Mouse (Mus musculus) effector memory CD4-positive, alpha-beta T cell, adult 5 months (primary cell): ENCODE data around the gene Serpini2. TPM values are rescaled to one million over a fixed set of nuclear protein-coding genes. Genes with fewer than 3 reads are reported as not detected.

Experiments
- polyA plus RNA-seq: library from polyadenylated mRNA; unstranded; fragments of 100-300 nt; shearing (Covaris generic); gene quantifications from one replicate; pipeline ENCODE4 v1.2.1, GENCODE M21; 2017

Gene Serpini2
- polyA plus RNA-seq, result not detected

GRCm38 (mm10) chr3:75269978-75270377, at the start of gene Serpini2:
TSS of gene Serpini2 (minus strand) at chr3:75270078.

Other genes with a start within 250 kb of the Serpini2 start
- gene Zbbx, start 105.0 kb downstream of the Serpini2 start, polyA plus RNA-seq, result not detected
- 0.56 TPM for gene Wdr49, start 212.1 kb upstream of the Serpini2 start, polyA plus RNA-seq